ENCODE assay signal across 8 mouse cellular contexts in the genomic region with DNA sequence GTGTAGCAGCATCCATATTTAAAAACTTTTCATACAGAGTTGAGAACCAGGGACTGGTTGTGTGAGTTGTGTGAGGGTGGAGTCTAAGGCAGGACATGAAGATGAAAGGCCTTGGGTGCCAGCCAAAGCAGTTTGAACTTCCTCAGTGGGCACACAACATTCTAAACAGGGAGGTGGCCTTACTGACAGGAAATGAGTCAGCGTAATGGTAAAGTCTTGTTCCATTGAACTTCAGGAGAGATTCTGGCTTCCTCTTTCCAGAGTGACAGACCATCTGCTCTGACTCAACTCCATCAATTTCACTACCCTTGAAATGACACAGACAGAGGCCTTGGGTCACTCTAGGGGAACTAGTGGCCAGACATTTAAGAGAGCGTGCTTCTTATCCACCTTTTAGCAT.
DNase-seq lines count a peak whose midpoint lies in the region; ATAC-seq lines count a peak whose summit lies in the region.

No protein-coding gene starts in this region.

- H3K27me3 ChIP-seq in liver, embryonic 11.5 days (replicated peaks; ENCODE audit: control insufficient read depth, insufficient read depth, low read length): no peaks in the 10 kb centered on the region
- no peaks in the 10 kb centered on the region for H3K27me3 ChIP-seq in midbrain, embryonic 16.5 days (ENCODE audit: control insufficient read depth, insufficient read depth, low read depth, low read length)
- H3K27me3 ChIP-seq in midbrain, embryonic 14.5 days (ENCODE audit: control insufficient read depth, insufficient read depth, low read length): no peaks in the 10 kb centered on the region

- no peak for ATAC-seq in liver, embryonic 11.5 days (replicated peaks; ENCODE audit: low FRiP score)
- ATAC-seq in midbrain, embryonic 16.5 days: no peak
- no peak for ATAC-seq in midbrain, embryonic 14.5 days (ENCODE audit: low FRiP score, low TSS enrichment)

- peak; percentile 17 for DNase-seq in liver
- no peak for DNase-seq in liver, embryonic 11.5 days (ENCODE audit: low spot score)
- peak; percentile 67 for DNase-seq in adrenal gland, postnatal 10 days
- peak; percentile 39 to 43 for DNase-seq in heart, postnatal 10 days
- peak; percentile 65 for DNase-seq in lung, postnatal 25 days (ENCODE audit: low spot score)
- no peak for DNase-seq in ovary, postnatal 10 days (ENCODE audit: low spot score)
- no peak for DNase-seq in midbrain, embryonic 14.5 days

- H3K36me3 ChIP-seq in liver, embryonic 11.5 days (ENCODE audit: control insufficient read depth, insufficient read depth, low read length): no peaks in the 10 kb centered on the region
- no peaks in the 10 kb centered on the region for H3K36me3 ChIP-seq in midbrain, embryonic 16.5 days (ENCODE audit: control insufficient read depth, insufficient read depth, low read length)
- no peaks in the 10 kb centered on the region for H3K36me3 ChIP-seq in midbrain, embryonic 14.5 days (ENCODE audit: control insufficient read depth, insufficient read depth, low read length)

- no peak overlapping the region for H3K9ac ChIP-seq in liver, embryonic 11.5 days (ENCODE audit: low read depth, low read length)
- no peak overlapping the region for H3K9ac ChIP-seq in midbrain, embryonic 16.5 days (ENCODE audit: low read depth, low read length)
- no peak overlapping the region for H3K9ac ChIP-seq in midbrain, embryonic 14.5 days (replicated peaks; ENCODE audit: low read length)

- WGBS in liver, embryonic 11.5 days: 52% methylated on average over 2 of the region's 2 CpGs
- WGBS in midbrain, embryonic 16.5 days: 98% methylated on average over 2 of the region's 2 CpGs
- 95% methylated on average over 2 of the region's 2 CpGs for whole genome bisulfite sequencing in midbrain, embryonic 14.5 days

- H3K4me3 ChIP-seq in liver, embryonic 11.5 days (ENCODE audit: low read depth, low read length): no peak overlapping the region
- no peak overlapping the region for H3K4me3 ChIP-seq in midbrain, embryonic 16.5 days (ENCODE audit: low read depth, low read length)
- H3K4me3 ChIP-seq in midbrain, embryonic 14.5 days (replicated peaks; ENCODE audit: low read depth, low read length): no peak overlapping the region

- no peaks in the 10 kb centered on the region for H3K9me3 ChIP-seq in liver, embryonic 11.5 days (ENCODE audit: control insufficient read depth, low read length)
- H3K9me3 ChIP-seq in midbrain, embryonic 16.5 days (replicated peaks; ENCODE audit: control insufficient read depth, low read length, poor library complexity, severe bottlenecking): no peaks in the 10 kb centered on the region
- no peaks in the 10 kb centered on the region for H3K9me3 ChIP-seq in midbrain, embryonic 14.5 days (ENCODE audit: control insufficient read depth, low read length)

- no peaks in the 10 kb centered on the region for H3K4me1 ChIP-seq in liver, embryonic 11.5 days (replicated peaks; ENCODE audit: control insufficient read depth, insufficient read depth, low read length)
- no peaks in the 10 kb centered on the region for H3K4me1 ChIP-seq in midbrain, embryonic 16.5 days (ENCODE audit: control insufficient read depth, insufficient read depth, low read length)
- no peaks in the 10 kb centered on the region for H3K4me1 ChIP-seq in midbrain, embryonic 14.5 days (ENCODE audit: control insufficient read depth, insufficient read depth, low read length)

- no peak overlapping the region for H3K27ac ChIP-seq in liver, embryonic 11.5 days (ENCODE audit: low read depth, low read length)
- no peak overlapping the region for H3K27ac ChIP-seq in midbrain, embryonic 16.5 days (ENCODE audit: low read length)
- no peak overlapping the region for H3K27ac ChIP-seq in midbrain, embryonic 14.5 days (replicated peaks; ENCODE audit: low read depth, low read length)

- H3K4me2 ChIP-seq in liver, embryonic 11.5 days: no peak overlapping the region
- no peak overlapping the region for H3K4me2 ChIP-seq in midbrain, embryonic 16.5 days (ENCODE audit: low read length)
- no peak overlapping the region for H3K4me2 ChIP-seq in midbrain, embryonic 14.5 days (ENCODE audit: low read length)

- intact Hi-C loops in heart, postnatal 10 days (cut with DNase I): no loop called here

Comparison
In these comparisons a context has a peak if more than half of its experiments do, and no peak if none do; other contexts are left out.
1. DNase-seq: peak in liver (single experiment), adrenal gland, postnatal 10 days (single experiment), heart, postnatal 10 days (2 of 2) and lung, postnatal 25 days (single experiment); none in liver, embryonic 11.5 days (single experiment), ovary, postnatal 10 days (single experiment) and midbrain, embryonic 14.5 days (single experiment).